Mouse (Mus musculus): ENCODE results near the gene Prdm2.

DNA sequence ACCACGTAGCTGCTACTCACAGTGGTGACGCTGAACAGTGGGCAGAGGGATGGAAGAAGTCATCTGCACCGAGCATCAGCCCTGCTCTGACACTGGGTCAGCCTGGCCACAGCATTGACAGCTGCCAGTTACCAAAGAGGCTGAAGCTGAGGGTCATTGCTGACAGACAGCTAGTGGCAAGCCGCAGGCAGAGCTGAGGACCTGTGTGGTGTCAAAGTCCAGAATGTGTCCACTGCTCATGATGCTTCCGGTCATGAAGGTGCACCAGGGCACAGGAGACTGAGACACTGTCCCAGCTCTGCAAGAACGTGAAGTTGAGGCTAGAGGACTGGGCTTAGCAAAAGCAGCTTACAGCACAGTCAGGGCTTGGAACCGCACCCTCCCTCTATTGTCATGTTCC is 4.4 kb upstream of the Prdm2 start:
- TF ChIP-seq RAD21 (IDR thresholded peaks at IDR 0.05; ENCODE audit: low read depth, low read length) (no peak), TCF12 (IDR thresholded peaks at IDR 0.05; ENCODE audit: low read depth, low read length) (no peak), POLR2A (IDR thresholded peaks at IDR 0.05; ENCODE audit: control insufficient read depth in 1 of 2, insufficient read depth in 1 of 2, low read depth in 1 of 2, low read length in 2 of 2, poor library complexity in 1 of 2) (no peak), ZMIZ1 (IDR thresholded peaks at IDR 0.05; ENCODE audit: low read depth, low read length) (no peak), POLR2AphosphoS2 (IDR thresholded peaks at IDR 0.05; ENCODE audit: low read length) (no peak), TAL1 (IDR thresholded peaks at IDR 0.05; ENCODE audit: low read length) (no peak), ELF1 (IDR thresholded peaks at IDR 0.05; ENCODE audit: low read depth, low read length) (no peak), CTCF (IDR thresholded peaks at IDR 0.05 in 2 of 3, conservative IDR thresholded peaks at IDR 0.05 in 1 of 3; ENCODE audit: control insufficient read depth in 1 of 3, insufficient read depth in 1 of 3, low read depth in 2 of 3, low read length in 3 of 3, poor library complexity in 1 of 3, severe bottlenecking in 1 of 3) (no peak), GATA1 (IDR thresholded peaks at IDR 0.05; ENCODE audit: low read depth, low read length) (no peak), JUND (IDR thresholded peaks at IDR 0.05; ENCODE audit: low read depth, low read length) (no peak), HCFC1 (IDR thresholded peaks at IDR 0.05; ENCODE audit: low read depth, low read length) (no peak), NELFE (IDR thresholded peaks at IDR 0.05; ENCODE audit: low read depth, low read length) (no peak), UBTF (IDR thresholded peaks at IDR 0.05; ENCODE audit: borderline replicate concordance, insufficient read depth, low read depth, low read length) (no peak)

All from MEL (cell line).